Mouse (Mus musculus) embryonic facial prominence, embryonic 11.5 days (tissue): ENCODE data around the gene Map3k13. TPM values are rescaled to one million over a fixed set of nuclear protein-coding genes. Genes with fewer than 3 reads are reported as not detected.

Experiments used
- ATAC-seq: fragments of 200-750 bp; cut with Nextera tagmentation; replicated peaks from 2 replicates; pipeline ENCODE4 v1.8.0; 2017; ENCODE audit warnings: low read depth; ENCODE audit not compliant: insufficient number of reproducible peaks, low FRiP score, low TSS enrichment
- DNase-seq: peaks from one replicate; pipeline ENCODE4 v3.0.0-alpha.2; 2015; ENCODE audit warnings: low spot score
- H3K27ac ChIP-seq: fragments of 300-500 bp; sonication (generic); replicated peaks from 2 replicates; pipeline ENCODE4 v1.5.1; 2014; ENCODE audit warnings: mild to moderate bottlenecking, low read depth, low read length, control low read depth
- H3K27me3 ChIP-seq: fragments of 300-500 bp; sonication (generic); 2 replicates; pipeline ENCODE4 v1.6.1; 2014; ENCODE audit warnings: mild to moderate bottlenecking, low read length, moderate library complexity, mixed read lengths; ENCODE audit not compliant: control insufficient read depth, insufficient read depth
- H3K36me3 ChIP-seq: fragments of 300-500 bp; sonication (generic); replicated peaks from 2 replicates; pipeline ENCODE4 v1.6.1; 2014; ENCODE audit warnings: low read depth, mild to moderate bottlenecking, low read length, moderate library complexity, mixed read lengths; ENCODE audit not compliant: control insufficient read depth, insufficient read depth
- H3K4me1 ChIP-seq: fragments of 300-500 bp; sonication (generic); 2 replicates; pipeline ENCODE4 v1.6.1; 2014; ENCODE audit warnings: low read length, mixed read lengths; ENCODE audit not compliant: control insufficient read depth, insufficient read depth
- H3K4me2 ChIP-seq: fragments of 300-500 bp; sonication (generic); 2 replicates; pipeline ENCODE4 v1.6.1; 2014; ENCODE audit warnings: low read depth, mild to moderate bottlenecking, control low read depth, low read length, moderate library complexity
- H3K4me3 ChIP-seq: fragments of 300-500 bp; sonication (generic); 2 replicates; pipeline ENCODE4 v1.5.1; 2014; ENCODE audit warnings: low read depth, low read length, control low read depth
- H3K9ac ChIP-seq: fragments of 300-500 bp; sonication (generic); replicated peaks from 2 replicates; pipeline ENCODE4 v1.6.1; 2014; ENCODE audit warnings: mild to moderate bottlenecking, control low read depth, low read length
- H3K9me3 ChIP-seq: fragments of 300-500 bp; sonication (generic); replicated peaks from 2 replicates; pipeline ENCODE4 v1.6.1; 2016; ENCODE audit warnings: mild to moderate bottlenecking, low read length, inconsistent platforms, mixed read lengths; ENCODE audit not compliant: control insufficient read depth
- WGBS: fragments of 180-500 bp; shearing (Covaris S2); extraction: QIAGEN DNeasy Blood & Tissue Kit; methylation state at CpG from one replicate; pipeline ENCODE4 v1.1.7; 2014; 5-methylcytosine and 5-hydroxymethylcytosine counted together
- polyA plus RNA-seq: library from polyadenylated mRNA; unstranded; fragments of >200 nt; fragmentation: Nextera tagmentation; extraction: Ambion mirVana; gene quantifications from 2 replicates; pipeline ENCODE4 v1.2.1, GENCODE M21; 2014

The Map3k13 gene
- polyA plus RNA-seq, 1 experiment from 2014 or later: 1.4 TPM

DNA sequence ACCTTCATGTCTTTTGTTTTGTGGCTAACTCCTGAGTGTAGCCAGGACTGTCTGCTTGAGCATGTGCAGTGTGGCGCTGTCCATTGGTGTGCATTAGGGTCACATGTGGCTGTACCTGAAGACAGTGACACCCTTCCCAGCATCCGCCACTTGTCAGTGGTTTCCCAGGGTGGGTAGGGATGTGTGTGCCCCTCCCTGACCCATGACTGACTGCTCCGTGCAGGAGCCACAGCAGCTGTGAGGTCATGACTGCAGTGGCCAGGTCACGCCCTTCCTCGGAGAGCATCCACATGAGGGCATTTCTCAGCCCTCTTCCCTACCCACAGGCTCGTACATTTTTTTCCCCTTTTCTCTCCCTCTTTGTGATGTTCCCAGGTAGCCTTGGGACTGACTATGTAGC lies 36.6 kb downstream of the Map3k13 start:
- ATAC-seq (no peak), DNase-seq (no peak)
- H3K4me2 ChIP-seq: no peak overlapping the region
- H3K4me3 ChIP-seq: no peak overlapping the region
- H3K9ac ChIP-seq: no peak overlapping the region
- 47% methylated on average over 6 of the region's 6 CpGs for WGBS
- no peak overlapping the region for H3K27ac ChIP-seq
- H3K27me3 ChIP-seq: no peaks in the 10 kb centered on the region
- H3K36me3 ChIP-seq: no peaks in the 10 kb centered on the region
- no peaks in the 10 kb centered on the region for H3K9me3 ChIP-seq
- no peaks in the 10 kb centered on the region for H3K4me1 ChIP-seq

DNA sequence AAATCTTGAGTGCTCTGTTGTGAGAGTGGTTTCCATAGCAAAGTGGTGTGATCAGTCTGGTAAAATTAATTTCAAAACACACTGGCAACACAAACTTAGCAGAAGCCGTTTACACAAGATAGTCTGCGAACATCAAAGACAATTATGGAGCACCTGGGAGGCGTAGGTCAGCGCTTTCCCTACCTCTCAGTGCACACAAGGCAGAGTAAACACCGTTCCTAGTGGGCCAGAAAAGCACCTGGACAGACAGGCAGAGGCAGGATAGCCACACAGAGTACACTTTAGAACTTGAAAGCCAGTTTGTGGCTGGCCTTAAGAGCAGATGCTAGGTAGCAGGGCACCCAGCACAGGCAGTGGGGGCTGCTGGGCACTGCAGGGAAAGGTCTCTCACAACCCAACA lies 37.6 kb downstream of the Map3k13 start:
- Histone ChIP-seq H3K36me3 (no peaks in the 10 kb centered on the region), H3K27me3 (no peaks in the 10 kb centered on the region), H3K4me3 (no peak overlapping the region), H3K4me1 (no peaks in the 10 kb centered on the region), H3K4me2 (no peak overlapping the region), H3K9ac (no peak overlapping the region), H3K27ac (no peak overlapping the region), H3K9me3 (no peaks in the 10 kb centered on the region)
- ATAC-seq: no peak
- no peak for DNase-seq
- 83% methylated on average over 5 of the region's 5 CpGs for WGBS

DNA sequence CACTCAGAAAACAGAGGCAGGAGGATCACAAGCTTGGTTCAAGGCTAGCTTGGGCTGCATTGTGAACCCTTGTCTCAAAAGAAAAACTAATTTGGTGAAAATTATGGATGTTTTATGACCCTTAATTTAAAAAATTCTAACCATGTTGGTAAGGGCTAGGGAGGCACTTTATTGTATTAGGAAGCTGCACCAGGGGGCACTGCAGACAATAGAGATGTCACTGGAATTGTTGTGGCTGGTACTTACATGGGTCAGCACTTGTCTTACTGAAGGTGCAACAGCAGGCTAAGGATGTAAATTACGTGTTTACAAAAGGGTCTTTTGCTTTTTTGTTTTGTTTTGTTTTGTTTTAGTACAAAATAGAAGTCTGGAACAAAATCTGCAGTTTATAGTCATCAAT lies 39.3 kb downstream of the Map3k13 start:
- DNase-seq (no peak), ATAC-seq (no peak)
- H3K27me3 ChIP-seq: no peaks in the 10 kb centered on the region
- no peak overlapping the region for H3K27ac ChIP-seq
- 53% methylated on average over 1 of the region's 1 CpGs for WGBS
- no peak overlapping the region for H3K9ac ChIP-seq
- no peaks in the 10 kb centered on the region for H3K36me3 ChIP-seq
- H3K4me1 ChIP-seq: no peaks in the 10 kb centered on the region
- no peaks in the 10 kb centered on the region for H3K9me3 ChIP-seq
- H3K4me3 ChIP-seq: no peak overlapping the region
- H3K4me2 ChIP-seq: no peak overlapping the region

DNA sequence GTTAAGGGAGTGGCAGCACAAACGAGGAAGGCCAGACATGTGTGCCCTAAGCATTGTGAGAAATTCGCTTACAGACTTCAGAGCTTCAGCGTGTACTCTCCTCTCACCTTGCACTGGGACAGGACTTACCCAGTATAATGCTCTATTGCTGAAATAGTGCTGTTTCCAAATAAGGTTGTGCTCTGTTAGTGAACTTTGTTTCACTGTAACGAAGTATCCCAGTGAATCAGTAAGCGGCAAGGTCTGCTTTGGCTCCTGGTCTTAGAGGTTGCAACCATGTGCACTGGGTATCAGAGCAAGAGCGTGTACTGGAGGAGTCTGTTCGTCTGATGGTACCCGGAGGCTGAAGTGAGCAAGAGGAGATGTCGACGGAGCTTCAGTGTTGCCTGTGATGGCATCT lies 39.8 kb downstream of the Map3k13 start:
- 80% methylated on average over 10 of the region's 10 CpGs for WGBS
- Histone ChIP-seq H3K36me3 (no peaks in the 10 kb centered on the region), H3K4me1 (no peaks in the 10 kb centered on the region), H3K4me3 (no peak overlapping the region), H3K9ac (no peak overlapping the region; the same call in 1 of the 2 replicates), H3K4me2 (no peak overlapping the region), H3K9me3 (no peaks in the 10 kb centered on the region), H3K27ac (no peak overlapping the region), H3K27me3 (no peaks in the 10 kb centered on the region)
- DNase-seq: no peak
- ATAC-seq: no peak

DNA sequence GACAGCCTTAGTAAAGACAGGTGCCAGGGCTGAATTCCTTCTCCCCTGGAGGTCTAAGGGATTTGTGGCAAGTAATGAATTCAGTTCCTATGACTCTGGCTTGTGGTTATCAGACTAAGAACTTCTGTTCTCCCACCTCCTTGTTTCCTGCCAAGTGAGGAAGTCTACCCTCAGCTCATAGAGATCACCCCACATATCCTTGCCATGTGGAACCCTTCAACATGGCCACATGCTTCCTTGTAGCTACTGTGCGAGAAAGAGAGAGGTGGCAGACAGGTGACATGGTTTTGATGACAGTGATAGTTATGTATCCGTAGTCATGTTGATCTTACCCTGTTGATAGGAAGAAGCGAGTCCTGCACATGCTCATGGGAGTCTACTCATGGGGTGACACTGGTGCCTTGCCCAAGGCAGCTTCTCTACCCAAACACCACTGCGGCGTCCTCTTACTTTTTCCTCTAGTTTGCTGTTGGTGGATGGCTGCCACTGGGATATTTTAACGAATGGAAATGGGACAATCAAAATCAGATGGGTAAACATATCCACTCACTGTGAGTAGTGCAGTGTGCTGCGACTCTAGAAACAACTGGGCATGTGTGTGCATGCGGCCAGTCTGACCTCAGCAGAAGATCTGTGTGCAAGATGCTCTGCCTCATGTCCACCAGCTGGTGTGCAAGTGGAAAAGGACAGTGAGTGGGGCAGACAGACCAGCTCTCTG lies 40.9 kb downstream of the Map3k13 start:
- DNase-seq (no peak), ATAC-seq (no peak)
- no peak overlapping the region for H3K4me3 ChIP-seq
- no peaks in the 10 kb centered on the region for H3K27me3 ChIP-seq
- H3K9ac ChIP-seq: no peak overlapping the region
- H3K27ac ChIP-seq: no peak overlapping the region
- H3K4me1 ChIP-seq: no peaks in the 10 kb centered on the region
- H3K36me3 ChIP-seq: no peaks in the 10 kb centered on the region
- H3K4me2 ChIP-seq: no peak overlapping the region
- 70% methylated on average over 8 of the region's 8 CpGs for WGBS
- no peaks in the 10 kb centered on the region for H3K9me3 ChIP-seq

DNA sequence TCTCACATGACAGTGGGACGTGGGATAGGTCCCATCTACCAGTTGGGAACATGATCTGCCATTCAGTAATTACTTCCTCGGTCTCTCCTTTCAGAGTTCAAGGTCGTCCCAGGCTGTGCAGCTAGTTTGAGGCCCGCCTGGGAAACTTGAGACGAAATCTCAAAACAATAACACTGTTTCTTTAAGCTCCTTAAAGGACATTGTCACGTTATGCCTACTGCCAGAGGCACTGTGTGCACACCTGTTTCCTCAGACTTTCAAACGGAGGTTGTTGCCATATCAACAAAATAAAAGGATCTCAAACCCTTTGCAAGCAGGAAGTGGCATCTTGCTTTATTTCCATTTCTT lies 41.4 kb downstream of the Map3k13 start:
- no peak overlapping the region for H3K9ac ChIP-seq
- H3K4me3 ChIP-seq: no peak overlapping the region
- peak; percentile 44 for DNase-seq
- H3K4me1 ChIP-seq: no peaks in the 10 kb centered on the region
- WGBS: 25% methylated on average over 7 of the region's 7 CpGs
- H3K36me3 ChIP-seq: no peaks in the 10 kb centered on the region
- H3K27ac ChIP-seq: no peak overlapping the region
- H3K4me2 ChIP-seq: no peak overlapping the region
- no peak for ATAC-seq
- H3K27me3 ChIP-seq: no peaks in the 10 kb centered on the region
- H3K9me3 ChIP-seq: no peaks in the 10 kb centered on the region

DNA sequence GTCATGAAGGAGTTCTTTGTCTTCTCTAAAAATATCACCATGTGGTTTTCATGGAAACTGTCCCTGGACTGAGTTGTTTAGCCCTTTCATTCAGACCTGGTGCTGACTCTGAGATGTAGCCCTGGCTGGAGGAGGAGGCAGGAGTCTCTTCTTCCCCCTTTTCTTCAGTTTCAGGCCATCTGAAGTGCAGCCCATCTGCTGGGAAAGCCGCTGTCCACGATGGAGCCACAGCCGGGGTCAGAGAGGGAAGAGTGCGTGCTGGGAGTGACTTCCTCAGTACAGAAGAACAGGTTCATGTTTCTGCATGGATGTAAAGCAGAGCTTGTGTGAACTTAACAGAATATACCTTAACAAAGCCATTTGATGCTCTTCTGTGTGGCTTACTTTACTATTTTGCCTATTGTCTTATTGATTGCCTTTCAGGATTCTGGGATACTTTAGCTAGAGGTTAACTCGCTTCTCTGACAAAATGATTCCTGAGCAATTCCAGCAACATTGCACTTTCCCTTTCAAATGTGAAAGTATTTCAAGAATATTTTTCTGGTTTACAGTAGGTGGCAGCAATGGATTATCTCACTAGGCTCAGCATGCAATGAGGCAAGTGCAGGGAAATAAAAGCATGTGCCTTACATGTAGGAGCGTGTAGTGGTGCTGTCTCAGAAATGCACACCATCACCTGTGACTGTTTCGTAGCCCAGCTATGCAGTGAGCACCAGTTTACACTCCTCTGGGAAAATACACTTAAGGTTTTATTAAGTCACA lies 42.3 kb downstream of the Map3k13 start:
- no peak overlapping the region for H3K9ac ChIP-seq
- H3K27ac ChIP-seq: no peak overlapping the region

DNA sequence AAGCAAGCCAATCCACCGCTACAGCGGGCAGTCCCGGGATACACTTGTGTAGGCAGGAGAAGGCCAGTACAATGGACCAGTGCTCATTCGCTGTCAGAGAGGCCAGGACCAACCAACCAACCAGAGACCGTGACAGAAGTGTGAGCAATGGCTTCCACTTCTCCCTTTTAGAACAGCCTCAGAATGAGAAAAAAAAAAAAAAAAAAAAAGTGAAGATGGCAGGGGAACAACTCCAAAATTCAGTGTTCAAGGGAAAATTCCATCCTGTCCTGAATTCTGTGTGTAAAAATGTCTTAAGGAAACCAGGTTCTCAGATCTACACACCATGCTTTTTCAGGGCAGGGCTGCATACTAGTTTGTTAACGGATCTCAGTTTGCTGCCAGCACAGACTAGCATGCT lies 43.5 kb downstream of the Map3k13 start:
- no peak for ATAC-seq
- H3K9me3 ChIP-seq: no peaks in the 10 kb centered on the region

More for the DNA sequence above, 42.3 kb downstream of the Map3k13 start:
- ATAC-seq (no peak), DNase-seq (peak; percentile 59)
- Histone ChIP-seq H3K9me3 (no peaks in the 10 kb centered on the region), H3K36me3 (no peaks in the 10 kb centered on the region), H3K4me3 (no peak overlapping the region), H3K4me1 (no peaks in the 10 kb centered on the region), H3K27me3 (no peaks in the 10 kb centered on the region), H3K4me2 (no peak overlapping the region)
- WGBS: 49% methylated on average over 7 of the region's 7 CpGs

More for the DNA sequence above, 43.5 kb downstream of the Map3k13 start:
- no peaks in the 10 kb centered on the region for H3K36me3 ChIP-seq
- 87% methylated on average over 6 of the region's 6 CpGs for WGBS
- no peak overlapping the region for H3K4me2 ChIP-seq
- no peak for DNase-seq
- H3K27ac ChIP-seq: no peak overlapping the region
- no peaks in the 10 kb centered on the region for H3K27me3 ChIP-seq
- no peaks in the 10 kb centered on the region for H3K4me1 ChIP-seq
- H3K9ac ChIP-seq: no peak overlapping the region
- no peak overlapping the region for H3K4me3 ChIP-seq
